Mouse (Mus musculus) T-helper 17 cell (primary cell): ENCODE results near the gene Rnf4.

ENCODE experiments used
- in situ Hi-C, 2 experiments: fragments of 300-600 bp; cut with MboI, MseI; formaldehyde crosslinking; loops; 1 replicate in 1 of 2; 2 replicates in 1 of 2; pipeline ENCODE4 v1.15.1; 2025; ENCODE audit warnings: high pct_unique_total_duplicates in 2 of 2

Gene Rnf4

GRCm38 (mm10) chr5:34336097-34336774, at the start of gene Rnf4:
Rnf4 (plus strand) TSS chr5:34336289.
- in situ Hi-C loops: no loop called here

- in situ Hi-C loops: no loop called here
Measured at GRCm38 (mm10) chr5:34286516-34286915, 49.6 kb upstream of the Rnf4 start.

DNA sequence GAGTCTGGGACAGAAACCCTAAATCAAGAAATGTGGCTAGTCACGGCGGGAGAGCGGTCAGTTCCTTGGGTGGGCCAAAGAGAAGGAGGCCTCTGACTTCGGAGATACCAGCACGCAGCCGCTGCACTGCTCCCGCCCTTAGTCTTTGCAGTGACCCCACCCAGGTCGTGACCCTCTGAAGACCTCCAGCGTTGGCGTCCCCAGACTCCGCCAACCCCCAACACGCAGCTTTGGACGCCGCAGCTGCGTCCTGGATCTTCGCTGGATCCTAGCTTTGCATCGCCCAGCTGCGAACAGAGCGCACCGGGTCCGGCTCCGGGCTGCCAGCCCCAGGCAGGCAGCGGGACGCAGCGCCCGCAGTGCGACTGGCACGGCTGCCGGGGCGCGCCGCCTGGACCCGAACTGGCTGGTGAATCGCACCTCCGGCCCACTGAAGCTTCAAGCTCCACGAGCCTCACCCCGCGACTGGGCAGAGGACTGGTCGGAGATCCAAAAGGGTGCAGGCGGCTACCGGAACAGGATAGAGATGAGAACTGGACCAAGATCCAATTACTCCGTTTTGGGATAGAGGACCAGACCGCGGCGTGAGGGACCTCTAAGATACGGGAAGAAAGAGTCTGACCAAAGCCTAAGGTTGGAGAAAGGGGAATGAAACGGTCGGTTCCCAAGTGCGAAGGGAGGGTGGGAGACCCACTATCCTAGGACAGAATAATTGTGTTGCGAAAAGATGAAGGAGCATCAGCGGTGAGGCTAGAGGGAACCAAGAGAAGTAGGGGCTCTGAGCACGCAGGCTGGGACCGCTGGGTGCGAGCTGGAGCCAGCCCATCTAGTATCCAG, 48.9 kb upstream of the Rnf4 start:
- in situ Hi-C loops: no loop called here

DNA sequence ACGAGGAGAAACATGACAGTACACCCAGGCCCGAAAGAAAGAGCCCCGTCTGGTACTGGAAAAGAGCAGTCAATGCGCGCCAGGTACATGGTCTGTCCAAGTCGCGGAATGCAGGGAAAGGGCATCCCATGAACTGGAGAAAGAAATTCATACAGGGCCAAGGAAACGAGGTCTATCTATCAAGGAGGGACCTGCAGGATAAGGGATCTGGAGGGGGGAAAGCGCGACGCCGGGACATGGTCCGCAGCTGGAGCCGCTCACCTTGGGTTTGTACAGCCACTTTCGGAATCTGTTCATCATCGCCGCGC, 48.3 kb upstream of the Rnf4 start:
- in situ Hi-C loops: no loop called here

GRCm38 (mm10) chr5:34288154-34288716, 47.9 kb upstream of the Rnf4 start, which contains the start of the genes Zfyve28 and Cfap99:
Zfyve28 (minus strand) TSS chr5:34288449.
Cfap99 (plus strand) TSS chr5:34288600.
- in situ Hi-C loops: no loop called here

DNA sequence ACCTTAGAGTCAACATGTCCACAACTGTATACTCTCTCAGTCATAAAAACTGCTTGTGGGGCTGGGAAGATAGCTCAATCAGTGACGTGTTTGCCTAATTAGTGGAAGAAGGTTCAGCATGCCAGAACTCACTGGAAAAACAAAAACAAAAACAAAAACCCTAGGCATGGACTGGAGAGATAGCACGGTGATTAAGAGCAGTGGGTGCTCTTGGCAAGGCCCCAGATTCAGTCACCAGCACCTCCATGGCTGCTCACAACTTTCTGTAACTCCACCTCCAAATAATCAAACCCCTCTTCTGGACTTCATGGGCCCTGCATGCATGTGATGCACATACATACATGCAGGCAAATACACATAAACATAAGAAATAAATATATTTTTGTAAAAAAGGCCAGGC, 46.8 kb upstream of the Rnf4 start:
- in situ Hi-C loops: no loop called here

DNA sequence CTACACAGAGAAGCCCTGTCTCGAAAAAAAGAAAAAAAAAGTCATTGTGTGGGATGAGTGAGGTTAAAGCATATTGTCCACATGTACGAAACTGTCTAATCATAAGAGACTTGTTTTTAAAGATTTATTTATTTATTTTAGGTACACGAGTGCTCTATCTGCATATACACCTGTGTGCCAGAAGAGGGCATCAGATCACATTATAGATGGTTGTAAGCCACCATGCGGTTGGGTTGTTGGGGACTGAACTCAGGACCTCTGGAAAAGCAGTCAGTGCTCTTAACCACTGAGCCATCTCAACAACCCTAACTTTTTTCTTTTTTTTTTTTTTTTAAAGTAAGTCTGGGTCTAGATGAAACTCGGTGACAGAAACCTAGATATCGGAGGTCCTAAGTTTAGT, 42.7 kb upstream of the Rnf4 start:
- in situ Hi-C loops: no loop called here

DNA sequence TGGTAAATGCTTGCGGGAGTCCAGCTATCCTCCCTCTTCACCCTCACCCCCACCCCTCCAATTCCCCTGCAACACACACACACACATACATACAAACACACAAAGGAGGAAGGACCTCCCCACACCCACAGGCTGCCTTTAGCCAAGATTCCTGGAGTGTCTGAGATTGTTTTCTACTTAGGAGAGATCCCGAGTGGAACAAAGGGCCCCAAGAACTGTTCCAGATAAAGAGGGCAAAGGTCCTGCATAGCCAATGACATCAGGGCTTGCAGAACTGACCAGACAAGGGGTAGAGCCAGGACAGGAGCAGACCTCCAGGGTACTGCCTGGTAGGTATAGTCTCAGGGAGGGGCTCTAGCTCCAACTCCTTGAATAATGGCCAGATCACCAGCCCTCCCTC, 41.4 kb upstream of the Rnf4 start:
- in situ Hi-C loops: no loop called here

GRCm38 (mm10) chr5:34295141-34295540, 40.9 kb upstream of the Rnf4 start:
- in situ Hi-C loops: no loop called here

DNA sequence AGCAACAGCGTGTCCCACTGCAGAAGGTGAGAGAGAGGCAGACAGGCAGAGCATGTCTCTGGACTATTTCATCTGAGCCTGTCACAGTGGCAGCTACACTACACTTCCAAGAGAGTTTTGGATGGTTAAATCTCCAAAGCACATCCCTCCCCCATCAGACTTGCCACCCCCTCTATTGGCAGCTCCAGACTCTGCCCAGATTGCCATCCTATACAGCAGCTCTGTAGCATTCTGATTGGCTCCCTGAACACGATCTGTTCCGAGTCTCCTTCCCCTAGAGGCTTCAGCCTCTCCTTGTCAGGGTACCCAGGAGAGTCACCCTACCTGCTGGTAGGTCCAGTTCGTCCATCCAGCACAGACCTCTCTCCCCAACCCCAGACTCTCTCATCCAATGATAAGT, 38.0 kb upstream of the Rnf4 start:
- in situ Hi-C loops: no loop called here

DNA sequence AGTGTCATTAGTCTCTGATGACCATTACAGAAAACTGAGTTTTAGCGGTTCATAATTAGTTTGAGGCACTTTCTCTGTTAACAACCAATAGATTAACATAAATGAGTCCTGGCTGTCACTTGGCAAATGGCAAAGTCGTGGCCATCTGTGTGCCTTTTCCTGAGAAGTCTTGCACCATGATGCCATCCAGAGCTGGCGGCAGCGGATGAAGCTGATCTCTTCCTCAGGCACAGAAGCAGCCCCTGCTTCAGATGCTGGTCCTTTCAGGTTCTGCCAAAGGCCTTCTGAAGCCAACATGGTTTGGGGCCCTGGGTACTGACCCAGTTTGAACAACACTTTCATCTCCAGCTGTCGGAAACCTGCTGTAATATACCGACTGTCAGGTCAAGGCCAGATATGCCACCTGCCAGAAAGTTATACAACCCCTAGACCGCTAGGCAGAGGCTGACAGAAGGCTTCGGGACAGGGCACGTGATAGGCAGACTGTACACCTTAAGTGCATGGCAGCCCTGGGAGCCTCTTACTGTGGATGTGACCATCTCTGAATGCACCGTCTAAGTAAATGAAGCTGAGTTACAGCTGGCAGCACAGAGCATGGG, 37.1 kb upstream of the Rnf4 start:
- in situ Hi-C loops: no loop called here

GRCm38 (mm10) chr5:34302377-34302776, 33.7 kb upstream of the Rnf4 start:
- in situ Hi-C loops: no loop called here

GRCm38 (mm10) chr5:34309016-34309415, 27.1 kb upstream of the Rnf4 start:
- in situ Hi-C loops: no loop called here

- in situ Hi-C loops: no loop called here
Measured at GRCm38 (mm10) chr5:34319491-34320034, 16.5 kb upstream of the Rnf4 start.

DNA sequence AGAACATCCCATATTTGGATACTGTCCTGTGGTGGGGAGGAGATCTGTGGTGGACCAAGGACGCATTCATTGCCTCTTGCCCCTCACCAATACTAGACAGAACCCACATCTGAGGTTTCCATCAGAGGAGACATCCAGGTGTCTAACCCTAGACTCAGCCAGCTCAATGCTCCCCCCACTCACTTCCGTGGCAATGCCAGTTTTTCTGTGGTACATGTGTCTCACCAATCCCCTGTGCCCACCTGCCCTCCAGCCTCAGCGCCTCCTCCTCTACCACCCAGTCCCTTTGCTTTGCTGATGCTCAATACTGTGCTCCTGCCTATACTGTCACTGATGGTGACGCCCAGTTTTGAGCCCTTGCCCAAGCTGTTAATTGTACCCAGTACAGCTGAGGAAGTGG, 14.9 kb upstream of the Rnf4 start:
- in situ Hi-C loops: no loop called here

GRCm38 (mm10) chr5:34325286-34325685, 10.8 kb upstream of the Rnf4 start:
- in situ Hi-C loops: no loop called here

GRCm38 (mm10) chr5:34326249-34326691, 9.8 kb upstream of the Rnf4 start:
- in situ Hi-C loops: no loop called here

DNA sequence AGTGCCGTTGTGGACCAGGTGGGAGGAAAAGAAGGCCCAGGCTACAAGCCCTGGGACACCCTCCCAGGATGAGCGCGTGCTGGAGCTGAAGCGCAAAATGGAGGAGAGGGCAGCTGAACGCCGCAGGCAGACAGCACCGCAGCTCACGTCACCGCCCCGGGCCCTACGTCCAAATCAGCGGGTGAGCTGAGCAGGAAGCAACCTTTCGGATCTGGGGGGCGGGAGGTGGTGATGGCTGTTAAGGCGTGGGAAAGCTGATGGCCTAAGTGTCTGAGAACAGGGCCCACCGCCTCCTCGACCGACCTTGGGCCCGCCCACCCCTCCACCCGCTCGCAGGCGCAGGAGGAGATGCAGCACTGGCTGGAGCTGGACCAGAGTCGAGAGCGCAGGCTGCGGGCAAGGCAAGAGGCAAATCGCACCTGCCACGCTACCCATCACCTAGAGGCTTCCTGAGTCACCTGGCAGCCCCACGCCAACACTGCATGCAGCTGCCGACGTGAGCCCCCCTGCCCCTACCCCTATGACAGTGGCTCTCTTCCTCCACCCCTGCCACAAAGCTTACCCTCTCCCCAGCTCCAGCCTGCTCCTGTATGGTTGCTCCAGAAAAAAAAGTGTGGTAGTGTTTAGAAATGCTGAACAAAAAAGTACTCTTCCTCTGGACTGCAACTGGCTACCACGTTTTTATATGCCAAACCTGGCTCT, 9.1 kb upstream of the Rnf4 start:
- in situ Hi-C loops: no loop called here

DNA sequence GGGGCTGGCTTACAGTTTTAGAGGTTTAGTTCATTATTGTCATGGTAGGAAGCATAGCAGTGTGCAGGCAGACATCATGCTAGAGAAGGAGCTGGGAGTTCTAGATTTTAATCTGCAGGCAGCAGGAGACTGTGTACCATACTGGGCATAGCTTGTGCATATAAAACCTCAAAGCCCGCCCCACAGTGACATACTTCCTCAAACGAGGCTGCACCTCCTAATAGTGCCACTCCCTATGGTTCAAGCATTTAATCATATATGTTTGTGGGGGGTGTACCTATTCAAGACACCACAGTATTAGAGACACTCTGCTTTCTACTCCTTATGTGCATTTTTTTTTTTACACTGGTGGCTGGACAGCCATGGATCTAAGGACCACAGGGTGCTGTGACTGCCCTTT, 6.0 kb upstream of the Rnf4 start:
- in situ Hi-C loops: no loop called here

- in situ Hi-C loops: no loop called here
Measured at GRCm38 (mm10) chr5:34334081-34334480, 2.0 kb upstream of the Rnf4 start.

DNA sequence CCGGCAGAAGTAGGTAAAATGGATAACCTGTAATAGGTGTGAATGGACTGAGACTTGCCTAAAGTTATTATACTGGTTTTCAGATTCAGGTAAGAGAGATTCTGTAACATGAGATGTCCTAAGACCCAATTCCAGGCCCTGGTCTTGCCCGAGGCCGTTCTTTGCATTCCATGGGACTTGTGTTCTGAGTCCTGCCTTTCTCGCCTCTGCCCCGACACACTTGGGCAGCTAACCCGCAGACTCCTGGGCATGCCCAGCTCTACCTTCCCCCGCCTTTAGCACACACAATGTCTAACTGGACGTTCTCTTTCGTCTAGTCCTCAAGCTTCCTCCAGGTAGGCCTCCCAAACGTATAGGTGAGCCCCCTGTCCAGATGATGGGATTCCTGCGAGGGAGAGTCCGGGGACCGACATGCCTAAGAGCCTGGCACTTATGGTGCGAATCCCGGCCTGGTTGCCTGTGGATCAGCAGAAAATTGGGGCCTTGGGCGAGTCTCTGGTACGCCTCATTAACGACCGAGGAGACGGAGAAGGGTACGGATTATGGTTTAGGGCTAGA, 471 bp upstream of the Rnf4 start:
- in situ Hi-C loops: no loop called here
